9 mouse cellular contexts compared by ENCODE assay signal in genomic region chr1:73269051-73269755, GRCm38 (mm10).
"Had no signal": no experiment of that assay in that cellular context is flagged by ENCODE, and none has a peak within 500 bp of the region (broad histone marks: within the 10 kb centered on the region; RNA-seq: fewer than 3 reads in every experiment).

No protein-coding gene starts in this region.

- H3K36me3 ChIP-seq: limb, embryonic 10.5 days; liver, embryonic 15.5 days had no signal

- H3K27ac ChIP-seq: left cerebral cortex, adult 2 months; limb, embryonic 10.5 days; liver, embryonic 15.5 days; stomach, postnatal 0 days had no signal

- H3K9me3 ChIP-seq: limb, embryonic 10.5 days; liver, embryonic 15.5 days had no signal

- ATAC-seq: lung, postnatal 0 days had no signal

- H3K4me1 ChIP-seq: liver, embryonic 15.5 days had no signal

- H3K4me2 ChIP-seq: liver, embryonic 11.5 days; liver, embryonic 15.5 days had no signal

- DNase-seq: kidney, postnatal 25 days; lung, adult 2 months; lung, postnatal 36 days had no signal

- H3K27me3 ChIP-seq: liver, embryonic 15.5 days had no signal

- H3K4me3 ChIP-seq: left cerebral cortex, adult 2 months; limb, embryonic 10.5 days; liver, embryonic 15.5 days had no signal

- H3K9ac ChIP-seq: liver, embryonic 15.5 days had no signal
